Mouse (Mus musculus): ENCODE data around the gene Pitpnm2. TPM values are rescaled to one million over a fixed set of nuclear protein-coding genes. Genes with fewer than 3 reads are reported as not detected.

Gene Pitpnm2
- total RNA-seq, 2 experiments from 2014 or later = 125 to 126 TPM

DNA sequence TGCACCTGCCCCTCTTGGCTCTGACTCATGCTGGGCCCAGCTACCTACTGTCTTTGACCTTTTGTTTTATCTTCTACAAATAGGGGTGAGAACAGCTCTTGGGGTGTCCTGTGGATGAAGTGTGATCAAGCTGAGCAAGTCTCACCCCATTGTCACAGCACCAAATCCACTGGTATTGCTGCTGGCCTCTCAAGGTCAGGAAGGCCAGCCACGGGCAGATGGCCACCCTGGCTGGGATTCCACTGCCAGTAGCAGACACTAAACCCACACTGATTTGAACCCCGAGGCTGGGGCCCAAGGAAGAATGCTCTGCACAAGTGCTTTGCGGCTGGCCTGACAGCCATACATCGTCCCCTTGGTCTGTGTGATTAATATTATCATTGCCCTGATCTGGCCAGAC lies 91.3 kb downstream of the Pitpnm2 start:
- DNase-seq (ENCODE audit: low spot score in 2 of 2) = no peak

DNA sequence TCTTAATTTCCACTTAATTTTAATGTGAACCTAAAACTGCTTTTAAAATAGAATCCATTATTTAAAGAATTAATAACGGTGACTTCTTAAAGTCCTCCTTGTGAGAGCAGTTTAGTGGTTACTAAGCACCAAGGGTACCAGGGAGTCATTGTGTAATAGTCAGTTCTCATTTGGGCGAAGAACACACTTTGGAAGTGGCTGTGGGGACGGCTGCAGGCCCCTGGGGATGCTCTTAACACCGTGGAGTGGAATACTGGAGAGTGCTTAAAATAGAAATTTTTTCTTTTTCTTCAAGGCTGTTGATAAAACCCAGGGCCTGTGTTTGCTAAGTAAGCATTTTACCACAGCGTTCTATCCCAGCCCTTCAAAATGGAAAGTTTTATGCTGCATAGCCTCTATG lies 93.6 kb downstream of the Pitpnm2 start:
- DNase-seq (ENCODE audit: low spot score in 2 of 2) = no peak

- no peak for DNase-seq (ENCODE audit: low spot score in 2 of 2)
These were observed 96.8 kb downstream of the Pitpnm2 start for GRCm38 (mm10) chr5:124152734-124153133.

DNA sequence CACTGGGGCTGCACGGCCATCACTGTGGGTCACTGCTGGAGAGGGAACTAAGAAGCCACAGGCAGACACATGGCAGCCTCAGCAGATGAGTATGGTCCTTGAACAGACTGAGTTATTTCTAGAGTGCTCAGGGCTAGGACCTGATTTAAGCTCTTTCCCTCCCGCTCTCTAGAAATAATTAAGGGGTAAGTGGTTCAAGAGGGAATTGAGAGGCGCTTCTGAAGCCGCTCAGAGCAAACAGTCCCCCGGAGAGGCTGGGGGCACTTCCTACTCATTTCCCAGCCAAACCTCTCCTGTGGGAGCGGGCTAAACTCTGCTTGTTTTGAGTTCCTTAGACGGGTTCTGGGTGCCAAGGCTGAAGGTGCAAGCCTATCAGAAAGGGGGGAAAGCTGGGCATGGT lies 98.7 kb downstream of the Pitpnm2 start:
- DNase-seq (ENCODE audit: low spot score in 2 of 2) = no peak

GRCm38 (mm10) chr5:124149028-124149427 lies 100.5 kb downstream of the Pitpnm2 start:
- no peak for DNase-seq (ENCODE audit: low spot score in 2 of 2)

- peak in 1 of 2 experiments; percentile 51 for DNase-seq (ENCODE audit: low spot score in 2 of 2)
These were observed 111.5 kb downstream of the Pitpnm2 start for GRCm38 (mm10) chr5:124138066-124138465.

GRCm38 (mm10) chr5:124134261-124134660 lies 115.3 kb downstream of the Pitpnm2 start:
- DNase-seq (ENCODE audit: low spot score in 2 of 2) = no peak

DNA sequence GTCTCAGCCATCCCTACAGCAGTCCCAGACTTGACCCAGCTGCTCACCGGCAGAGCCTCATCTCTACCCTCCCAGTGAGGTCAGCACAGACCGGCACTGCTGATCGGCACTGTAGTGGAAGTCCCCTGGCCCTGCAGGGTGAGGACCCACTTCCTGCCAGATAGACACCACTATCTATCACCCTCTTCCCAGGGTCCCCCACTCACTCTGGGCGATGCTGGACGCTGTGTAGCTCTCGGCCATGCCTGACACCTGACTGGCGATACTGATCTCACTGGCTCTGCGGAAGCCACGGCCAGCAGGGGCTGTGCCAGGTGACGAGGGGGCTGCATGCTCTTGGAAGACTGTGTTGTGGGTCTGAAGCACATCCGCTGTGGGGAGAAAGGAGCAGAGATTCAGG lies 124.5 kb downstream of the Pitpnm2 start:
- DNase-seq (ENCODE audit: low spot score in 2 of 2) = no peak

GRCm38 (mm10) chr5:124122357-124122756 lies 127.2 kb downstream of the Pitpnm2 start:
- DNase-seq (ENCODE audit: low spot score in 2 of 2) = no peak

- DNase-seq (ENCODE audit: low spot score in 2 of 2) = no peak
These were observed 130.4 kb downstream of the Pitpnm2 start for GRCm38 (mm10) chr5:124119204-124119603.

GRCm38 (mm10) chr5:124115990-124116845 lies 133.3 kb downstream of the Pitpnm2 start, which contains the start of gene Arl6ip4:
Gene Arl6ip4, plus strand, starts transcription at chr5:124116089.
- DNase-seq (ENCODE audit: low spot score in 2 of 2) = peak; percentile 86 to 91

DNA sequence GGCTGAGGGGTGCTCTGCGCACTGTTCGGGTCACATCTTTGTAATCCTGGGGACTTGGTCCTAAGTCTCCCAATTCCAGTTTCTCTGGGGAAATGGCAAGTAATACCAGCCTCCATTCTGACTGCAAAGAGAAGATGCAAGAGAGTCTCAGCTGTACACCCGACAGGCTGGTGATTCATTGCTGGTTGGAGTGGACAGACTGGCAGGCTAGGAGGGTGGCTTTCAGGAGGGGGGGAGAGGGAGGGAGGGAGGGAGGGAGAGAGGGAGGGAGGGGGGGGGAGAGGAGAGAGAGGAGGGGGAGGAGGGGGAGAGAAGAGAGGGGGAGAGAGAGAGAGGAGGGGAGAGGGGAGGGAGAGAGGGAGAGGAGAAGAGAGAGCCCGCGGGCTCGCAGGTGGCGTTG lies 134.0 kb downstream of the Pitpnm2 start:
- no peak for DNase-seq (ENCODE audit: low spot score in 2 of 2)

GRCm38 (mm10) chr5:124114276-124115025 lies 135.1 kb downstream of the Pitpnm2 start:
- DNase-seq (ENCODE audit: low spot score in 2 of 2) = peak in 1 of 2 experiments; percentile 23

DNA sequence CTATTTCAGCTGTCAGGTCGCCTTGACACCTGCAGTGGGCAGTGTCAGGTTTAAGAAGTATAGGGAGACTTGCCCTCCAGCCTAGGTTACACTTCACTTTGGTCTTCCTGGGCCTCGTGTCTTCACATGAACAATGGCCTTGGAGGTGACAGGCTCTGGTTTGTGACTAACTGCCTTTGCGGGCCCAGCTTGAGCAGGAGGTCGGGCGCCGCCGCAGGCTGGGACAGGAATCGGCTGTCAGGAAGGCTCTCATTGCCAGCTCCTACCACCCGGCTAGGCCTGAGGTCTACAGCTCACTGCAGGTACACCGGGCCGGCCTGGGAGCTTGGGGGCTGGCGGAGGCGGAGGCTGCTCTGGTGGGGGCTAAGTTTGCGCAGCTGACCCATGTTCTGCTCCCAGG lies 136.5 kb downstream of the Pitpnm2 start:
- DNase-seq (ENCODE audit: low spot score in 2 of 2) = peak; percentile 62 to 64

DNA sequence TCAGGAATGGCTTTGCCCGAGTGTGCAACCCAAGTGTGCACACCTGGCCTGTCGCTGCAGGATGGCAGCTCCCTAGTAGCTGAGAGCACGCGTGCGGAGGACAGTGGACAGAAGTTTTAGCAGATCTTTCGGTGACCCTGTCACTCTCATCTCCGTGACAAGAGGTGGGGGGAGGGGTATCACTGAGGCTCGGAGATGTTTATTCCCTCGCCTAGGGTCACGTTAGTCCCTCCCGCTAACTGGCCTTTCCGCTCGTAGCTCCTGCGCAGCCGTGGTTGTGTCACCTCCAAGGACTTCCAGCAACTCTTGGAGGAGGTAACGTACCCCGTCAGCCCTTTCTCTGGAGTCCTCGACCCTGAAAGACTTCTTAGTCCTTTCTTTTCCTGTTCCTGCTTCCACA lies 137.0 kb downstream of the Pitpnm2 start:
- DNase-seq (ENCODE audit: low spot score in 2 of 2) = no peak

- peak; percentile 97 to 98 for DNase-seq (ENCODE audit: low spot score in 2 of 2)
These were observed 137.6 kb downstream of the Pitpnm2 start, which contains the start of gene Ogfod2 for GRCm38 (mm10) chr5:124111742-124112497. Gene Ogfod2, plus strand, starts transcription at chr5:124112297.

DNA sequence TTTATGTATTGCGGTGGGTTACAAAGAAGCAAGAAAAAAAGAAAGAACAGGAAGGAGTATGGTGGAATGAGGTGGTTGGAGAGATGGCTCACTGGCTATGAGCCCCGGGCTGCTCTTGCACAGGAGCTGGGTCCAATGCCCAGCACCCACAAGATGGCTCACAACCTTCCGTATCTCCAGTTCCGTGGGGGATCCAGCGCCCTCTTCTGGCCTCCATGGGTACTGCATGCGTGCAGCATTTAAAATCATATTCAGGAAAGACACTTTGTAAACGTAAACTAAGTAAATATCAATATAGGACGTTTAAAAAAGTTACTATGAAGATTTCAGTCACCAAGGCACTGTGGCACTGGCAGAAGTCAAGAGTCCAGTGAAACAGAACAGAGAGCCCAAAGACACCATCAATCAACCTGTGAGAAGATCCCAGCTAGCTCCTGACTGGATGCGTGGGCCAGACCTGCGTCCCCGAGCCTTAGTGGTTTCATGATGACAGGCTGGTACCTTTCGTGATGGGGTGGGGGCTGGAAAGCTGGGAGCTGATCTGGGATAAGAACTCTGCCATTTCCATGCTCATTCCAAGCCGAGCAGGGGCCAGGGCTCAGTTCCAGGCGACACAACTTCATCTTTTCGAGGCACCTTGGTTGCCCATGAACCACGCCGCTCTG lies 138.4 kb downstream of the Pitpnm2 start:
- DNase-seq (ENCODE audit: low spot score in 2 of 2) = peak; percentile 51 to 52

GRCm38 (mm10) chr5:124103552-124103951 lies 146.0 kb downstream of the Pitpnm2 start:
- DNase-seq (ENCODE audit: low spot score in 2 of 2) = no peak

DNA sequence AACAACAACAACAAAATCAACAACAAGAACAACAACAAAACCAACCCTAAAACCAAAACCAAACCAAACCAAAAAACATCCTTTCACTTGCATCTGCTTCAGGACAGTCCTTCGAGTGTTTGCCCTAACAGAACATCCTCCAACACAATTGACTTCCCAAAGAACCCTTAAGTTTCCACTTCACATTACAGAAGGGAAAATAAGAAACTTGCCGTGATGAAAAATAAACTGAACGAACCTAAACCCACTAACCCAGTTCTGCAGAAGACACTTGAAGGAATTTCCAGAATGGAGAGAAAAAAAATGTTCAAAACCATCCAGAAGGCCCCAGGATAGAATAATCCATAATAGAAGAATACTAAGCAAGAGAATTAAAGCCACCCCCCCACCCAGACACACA lies 146.5 kb downstream of the Pitpnm2 start:
- no peak for DNase-seq (ENCODE audit: low spot score in 2 of 2)

- DNase-seq (ENCODE audit: low spot score in 2 of 2) = no peak
These were observed 147.2 kb downstream of the Pitpnm2 start for GRCm38 (mm10) chr5:124102326-124102725.
